Mouse (Mus musculus) heart, embryonic 11.5 days (tissue): ENCODE results near the gene Bysl. TPM values are rescaled to one million over a fixed set of nuclear protein-coding genes. Genes with fewer than 3 reads are reported as not detected.

Experiments used
- ATAC-seq: fragments of 200-750 bp; cut with Nextera tagmentation; replicated peaks from 2 replicates; pipeline ENCODE4 v1.8.0; 2017; ENCODE audit warnings: moderate library complexity; ENCODE audit not compliant: insufficient number of reproducible peaks, low FRiP score, low TSS enrichment
- H3K27ac ChIP-seq: fragments of 300-500 bp; sonication (generic); 2 replicates; pipeline ENCODE4 v1.5.1; 2014; ENCODE audit warnings: mild to moderate bottlenecking, low read depth, low read length
- H3K27me3 ChIP-seq: fragments of 300-500 bp; sonication (generic); 2 replicates; pipeline ENCODE4 v1.6.1; 2014; ENCODE audit warnings: mild to moderate bottlenecking, low read length, mixed read lengths; ENCODE audit not compliant: control insufficient read depth, insufficient read depth
- H3K36me3 ChIP-seq: fragments of 300-500 bp; sonication (generic); 2 replicates; pipeline ENCODE4 v1.6.1; 2014; ENCODE audit warnings: mild to moderate bottlenecking, low read length, moderate library complexity, mixed read lengths; ENCODE audit not compliant: control insufficient read depth, insufficient read depth
- H3K4me1 ChIP-seq: fragments of 300-500 bp; sonication (generic); 2 replicates; pipeline ENCODE4 v1.6.1; 2014; ENCODE audit warnings: low read length; ENCODE audit not compliant: control insufficient read depth, insufficient read depth
- H3K4me2 ChIP-seq: fragments of 300-500 bp; sonication (generic); 2 replicates; pipeline ENCODE4 v1.6.1; 2014; ENCODE audit warnings: mild to moderate bottlenecking, moderate library complexity
- H3K4me3 ChIP-seq: fragments of 300-500 bp; sonication (generic); 2 replicates; pipeline ENCODE4 v1.5.1; 2014; ENCODE audit warnings: low read depth, low read length
- H3K9ac ChIP-seq: fragments of 300-500 bp; sonication (generic); 2 replicates; pipeline ENCODE4 v1.6.1; 2014; ENCODE audit warnings: mild to moderate bottlenecking, low read depth, low read length, moderate library complexity
- H3K9me3 ChIP-seq: fragments of 300-500 bp; sonication (generic); replicated peaks from 2 replicates; pipeline ENCODE4 v1.6.1; 2016; ENCODE audit warnings: low read length; ENCODE audit not compliant: control insufficient read depth
- WGBS: fragments of 180-500 bp; shearing (Covaris S2); extraction: QIAGEN DNeasy Blood & Tissue Kit; methylation state at CpG from one replicate; pipeline ENCODE4 v1.1.7; 2014; ENCODE audit not compliant: insufficient replicate concordance; 5-methylcytosine and 5-hydroxymethylcytosine counted together
- polyA plus RNA-seq: library from polyadenylated mRNA; unstranded; fragments of >200 nt; fragmentation: Nextera tagmentation; extraction: Ambion mirVana; gene quantifications from 2 replicates; pipeline ENCODE4 v1.2.1, GENCODE M21; 2014

The Bysl gene
- polyA plus RNA-seq, 1 experiment from 2014 or later: 26.8 TPM

DNA sequence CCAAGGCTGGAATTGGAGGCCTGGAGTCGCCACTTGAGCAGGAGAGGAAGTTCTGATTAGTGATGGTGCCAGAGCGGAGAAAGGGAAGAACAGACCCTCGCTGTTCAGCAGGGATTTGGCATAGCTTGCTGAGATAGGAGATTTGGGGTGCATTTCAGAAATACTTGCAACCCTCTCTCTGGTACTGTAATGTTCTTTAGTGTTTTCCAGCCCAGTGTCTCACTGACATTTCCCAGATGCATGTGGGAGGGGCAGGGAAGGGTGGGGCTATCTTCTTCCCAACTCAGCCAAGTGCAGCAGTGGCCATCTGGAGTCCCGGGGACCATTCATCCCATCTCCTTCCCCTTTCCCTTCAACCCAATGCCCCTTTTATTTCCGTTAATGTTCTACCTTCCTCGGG is 51.6 kb downstream of the Bysl start:
- H3K9ac ChIP-seq: no peak overlapping the region
- 35% methylated on average over 6 of the region's 6 CpGs for WGBS
- no peaks in the 10 kb centered on the region for H3K27me3 ChIP-seq
- H3K4me1 ChIP-seq: peaks cover 4% of the 10 kb centered on the region
- H3K27ac ChIP-seq: no peak overlapping the region
- H3K4me2 ChIP-seq: no peak overlapping the region
- no peaks in the 10 kb centered on the region for H3K36me3 ChIP-seq
- ATAC-seq: no peak
- no peak overlapping the region for H3K4me3 ChIP-seq
- H3K9me3 ChIP-seq: no peaks in the 10 kb centered on the region

DNA sequence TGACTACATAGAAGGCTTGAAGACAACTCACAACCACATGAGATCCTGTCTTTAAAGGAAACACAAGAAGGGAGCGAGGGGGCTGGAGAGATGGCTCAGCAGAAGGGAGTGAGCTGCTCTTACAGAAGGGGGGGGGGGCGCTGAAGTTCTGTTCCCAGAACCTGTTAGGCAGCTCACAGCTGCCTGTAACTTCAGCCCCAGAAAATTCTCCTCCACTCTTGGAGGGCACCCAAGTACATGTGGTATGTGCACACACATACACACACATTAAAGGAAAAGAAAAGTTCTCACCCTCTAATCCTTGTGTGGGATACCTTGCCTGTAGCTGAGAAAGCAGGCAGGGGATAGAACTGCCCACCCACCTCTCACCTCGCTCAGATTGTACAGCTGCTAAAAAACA is 54.1 kb downstream of the Bysl start:
- no peaks in the 10 kb centered on the region for H3K36me3 ChIP-seq
- H3K4me1 ChIP-seq: peaks cover 4% of the 10 kb centered on the region
- H3K27me3 ChIP-seq: no peaks in the 10 kb centered on the region
- no peak overlapping the region for H3K4me2 ChIP-seq
- H3K9me3 ChIP-seq: no peaks in the 10 kb centered on the region
- no peak for ATAC-seq
- H3K9ac ChIP-seq: no peak overlapping the region
- no peak overlapping the region for H3K4me3 ChIP-seq
- WGBS: 70% methylated on average over 2 of the region's 3 CpGs
- H3K27ac ChIP-seq: no peak overlapping the region

DNA sequence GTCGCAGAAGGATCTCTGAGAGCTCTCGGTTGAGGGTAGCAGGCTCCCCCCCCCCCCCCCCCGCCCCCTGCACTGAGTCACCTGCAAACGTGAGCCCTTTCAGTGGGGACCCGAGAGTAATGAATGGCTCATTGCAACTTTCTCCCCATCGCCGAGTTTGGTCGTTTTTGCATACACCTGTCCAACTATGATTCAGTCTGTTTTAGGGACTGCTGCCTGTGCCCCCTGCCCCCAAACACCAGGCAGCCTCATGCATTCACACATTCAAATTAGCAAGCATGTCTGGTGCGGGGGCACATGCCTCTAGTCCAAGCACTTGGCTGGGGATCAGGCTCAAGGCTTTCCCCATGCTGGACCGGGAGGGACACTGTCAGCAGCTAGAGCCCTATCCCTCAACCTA is 56.7 kb downstream of the Bysl start:
- no peak for ATAC-seq
- Histone ChIP-seq H3K9ac (no peak overlapping the region), H3K27me3 (no peaks in the 10 kb centered on the region), H3K27ac (no peak overlapping the region), H3K36me3 (no peaks in the 10 kb centered on the region), H3K4me3 (no peak overlapping the region), H3K9me3 (no peaks in the 10 kb centered on the region), H3K4me2 (no peak overlapping the region), H3K4me1 (peaks cover 1% of the 10 kb centered on the region)
- WGBS: 62% methylated on average over 10 of the region's 10 CpGs

DNA sequence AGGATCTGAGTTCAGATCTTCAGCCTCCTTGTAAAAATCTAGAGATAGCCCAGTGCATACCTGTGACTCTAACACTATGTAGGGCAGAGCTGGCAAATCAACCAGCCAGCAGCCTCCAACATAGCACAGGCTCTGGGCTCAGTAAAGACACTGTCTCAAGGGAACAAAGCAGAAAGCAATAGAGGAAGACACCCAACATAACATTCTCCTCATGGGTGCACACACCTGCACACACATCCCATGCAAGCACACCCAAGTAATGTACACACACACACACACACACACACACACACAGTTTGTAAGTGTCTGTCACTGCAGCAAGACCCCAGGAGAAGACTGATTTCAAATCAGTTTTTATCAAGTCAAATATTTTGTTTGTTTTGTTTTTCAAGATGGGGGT is 58.3 kb downstream of the Bysl start:
- Histone ChIP-seq H3K4me2 (no peak overlapping the region), H3K9ac (no peak overlapping the region), H3K4me1 (no peaks in the 10 kb centered on the region), H3K9me3 (no peaks in the 10 kb centered on the region), H3K27me3 (no peaks in the 10 kb centered on the region), H3K36me3 (no peaks in the 10 kb centered on the region), H3K4me3 (no peak overlapping the region), H3K27ac (no peak overlapping the region)
- ATAC-seq: no peak

DNA sequence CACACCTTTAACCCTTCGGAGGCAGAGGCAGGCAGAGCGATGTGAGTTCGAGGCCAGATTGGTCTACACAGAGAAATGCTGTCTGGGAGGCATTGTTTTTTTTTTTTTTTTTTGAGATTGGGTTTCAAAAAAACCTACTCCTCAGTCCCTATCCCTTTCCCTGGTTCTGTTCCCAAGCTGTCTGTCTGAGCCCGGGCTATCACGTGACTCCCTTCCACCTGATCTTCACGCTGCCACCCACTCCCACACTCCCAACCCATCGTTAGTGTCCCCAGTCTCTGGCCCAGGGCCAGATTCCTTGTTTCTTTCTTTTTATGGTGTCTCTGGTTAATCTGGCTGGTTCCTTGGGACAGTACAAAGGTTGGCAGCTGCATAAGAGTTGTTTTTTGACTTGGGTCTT is 60.2 kb downstream of the Bysl start:
- ATAC-seq: no peak

More for the DNA sequence above, 60.2 kb downstream of the Bysl start:
- Histone ChIP-seq H3K27ac (no peak overlapping the region), H3K36me3 (no peaks in the 10 kb centered on the region), H3K27me3 (no peaks in the 10 kb centered on the region), H3K4me1 (no peaks in the 10 kb centered on the region), H3K9me3 (no peaks in the 10 kb centered on the region), H3K9ac (no peak overlapping the region), H3K4me2 (no peak overlapping the region), H3K4me3 (no peak overlapping the region)
- WGBS: 81% methylated on average over 7 of the region's 7 CpGs

Other genes starting within 250 kb of the Bysl start
- gene Mrps10, start 242.6 kb downstream of the Bysl start, polyA plus RNA-seq: 74.8 and 78.7 TPM in 2 replicates
- 1.2 and 2.5 TPM in 2 replicates for gene Guca1b, start 226.1 kb downstream of the Bysl start, polyA plus RNA-seq
- 3.3 and 4.3 TPM in 2 replicates for gene Guca1a, start 210.9 kb downstream of the Bysl start, polyA plus RNA-seq
- 1.2 and 1.6 TPM in 2 replicates for gene AI661453, start 174.9 kb downstream of the Bysl start, polyA plus RNA-seq
- gene 1700001C19Rik, start 174.1 kb downstream of the Bysl start, polyA plus RNA-seq: 1.2 and 2.2 TPM in 2 replicates
- 15.9 and 18.3 TPM in 2 replicates for gene Taf8, start 109.2 kb downstream of the Bysl start, polyA plus RNA-seq
- gene Ccnd3, start 106.4 kb downstream of the Bysl start, polyA plus RNA-seq: 559 and 565 TPM in 2 replicates
- gene Med20, start 90 bp upstream of the Bysl start, polyA plus RNA-seq: 30.3 and 36.4 TPM in 2 replicates
- 1.6 and 1.8 TPM in 2 replicates for gene Gm20517, start 97 bp upstream of the Bysl start, polyA plus RNA-seq
- gene Usp49, start 19.2 kb upstream of the Bysl start, polyA plus RNA-seq: 2.7 and 3.7 TPM in 2 replicates
- 322 and 360 TPM in 2 replicates for gene Tomm6, start 76.9 kb upstream of the Bysl start, polyA plus RNA-seq
- gene Frs3, start 77.5 kb upstream of the Bysl start, polyA plus RNA-seq: 2.2 and 2.7 TPM in 2 replicates
- 0.94 and 1.3 TPM in 2 replicates for gene Gm21981, start 83.0 kb upstream of the Bysl start, polyA plus RNA-seq
- gene Prickle4, start 83.2 kb upstream of the Bysl start, polyA plus RNA-seq: 0.39 TPM in 1 of 2 replicates, not detected in the other
- gene Pgc, start 115.3 kb upstream of the Bysl start, polyA plus RNA-seq: 0.15 TPM in 1 of 2 replicates, not detected in the other
- gene Tfeb, start 125.5 kb upstream of the Bysl start, polyA plus RNA-seq: 16.3 and 17.0 TPM in 2 replicates
- 28.2 and 34.6 TPM in 2 replicates for gene Mdfi, start 223.2 kb upstream of the Bysl start, polyA plus RNA-seq